Mouse (Mus musculus) heart, postnatal 10 days (tissue): ENCODE data around the gene Ntrk1. TPM values are rescaled to one million over a fixed set of nuclear protein-coding genes. Genes with fewer than 3 reads are reported as not detected.

ENCODE experiments used
- DNase-seq, 2 experiments: peaks; one replicate each; pipeline ENCODE4 v3.0.0; 2021
- intact Hi-C: fragments of 180-260 bp; cut with DNase I; formaldehyde crosslinking; loops from one replicate; pipeline ENCODE4 v1.15.1; 2025
- total RNA-seq, 2 experiments: library from RNA; stranded (reverse); gene quantifications; 2 replicates each; pipeline ENCODE4 v1.2.3; 2021

The Ntrk1 gene
- total RNA-seq, 2 experiments from 2014 or later = 0.15 to 0.29 TPM

DNA sequence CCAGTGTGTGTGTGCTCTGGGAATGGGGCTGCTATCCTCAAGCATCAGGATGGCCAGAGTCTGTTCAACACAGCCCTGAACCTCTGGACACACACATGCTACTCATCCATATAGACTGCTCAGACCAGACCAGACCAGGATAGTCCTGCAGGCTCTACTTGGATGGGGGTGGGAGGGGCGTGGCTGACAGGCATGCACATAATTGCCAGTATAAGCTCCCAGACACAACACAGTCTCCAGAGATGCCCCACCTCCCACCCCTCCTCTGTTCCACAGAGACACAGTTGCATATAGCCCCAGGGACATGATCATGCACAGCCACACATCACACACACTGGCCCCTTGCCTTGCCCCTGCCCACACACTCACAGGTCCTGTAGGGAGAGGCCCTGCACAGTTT is 5.7 kb downstream of the Ntrk1 start:
- no peak for DNase-seq
- intact Hi-C loops = no loop called here

DNA sequence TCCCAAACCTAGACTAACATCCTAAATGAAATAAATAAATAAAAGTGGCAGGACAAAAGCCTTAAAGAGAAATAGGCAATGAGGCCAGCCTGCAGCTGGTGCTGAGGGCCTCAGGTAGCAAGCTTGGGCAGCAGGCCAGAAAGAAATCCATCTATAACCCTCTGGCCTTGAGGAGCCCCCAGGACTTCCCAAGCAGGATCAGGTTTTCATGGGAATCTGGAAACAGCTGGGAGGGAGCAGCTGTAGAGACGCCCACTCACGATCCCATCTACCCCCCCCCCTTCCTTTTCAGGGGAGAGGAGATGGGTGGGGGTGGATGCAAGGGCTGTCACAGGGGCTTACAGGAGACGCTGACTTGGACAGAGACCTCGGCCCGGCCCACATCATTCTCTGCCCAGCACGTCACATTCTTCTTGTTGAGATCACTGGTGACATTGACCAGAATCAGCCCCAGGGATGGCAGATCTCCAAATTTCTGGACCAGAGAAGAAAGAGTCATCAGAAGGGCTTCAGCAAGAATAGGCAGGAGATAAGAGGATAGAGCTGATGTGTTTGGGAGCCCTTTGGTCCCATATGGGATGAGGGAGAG is 9.2 kb downstream of the Ntrk1 start:
- intact Hi-C loops = no loop called here
- DNase-seq = peak in 1 of 2 experiments; percentile 39

DNA sequence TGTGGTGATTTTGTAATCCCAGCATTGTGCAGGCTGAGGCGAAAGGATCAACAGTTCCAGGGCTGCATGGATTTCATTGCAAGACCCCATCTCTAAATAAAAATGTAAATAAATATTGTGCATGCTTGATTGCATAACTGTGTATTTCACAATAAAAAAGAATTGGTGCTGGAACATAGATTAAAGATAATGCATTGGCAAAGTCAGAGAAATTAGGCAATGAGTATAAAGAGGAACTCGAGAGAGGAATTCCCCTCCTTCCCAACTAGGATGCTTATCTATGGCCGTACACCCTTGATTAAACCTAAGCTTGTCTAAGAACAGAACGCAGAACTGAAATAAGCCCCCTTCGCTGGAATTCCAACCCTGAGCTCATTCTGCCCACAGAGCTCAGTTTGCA is 9.8 kb downstream of the Ntrk1 start:
- intact Hi-C loops = no loop called here

DNA sequence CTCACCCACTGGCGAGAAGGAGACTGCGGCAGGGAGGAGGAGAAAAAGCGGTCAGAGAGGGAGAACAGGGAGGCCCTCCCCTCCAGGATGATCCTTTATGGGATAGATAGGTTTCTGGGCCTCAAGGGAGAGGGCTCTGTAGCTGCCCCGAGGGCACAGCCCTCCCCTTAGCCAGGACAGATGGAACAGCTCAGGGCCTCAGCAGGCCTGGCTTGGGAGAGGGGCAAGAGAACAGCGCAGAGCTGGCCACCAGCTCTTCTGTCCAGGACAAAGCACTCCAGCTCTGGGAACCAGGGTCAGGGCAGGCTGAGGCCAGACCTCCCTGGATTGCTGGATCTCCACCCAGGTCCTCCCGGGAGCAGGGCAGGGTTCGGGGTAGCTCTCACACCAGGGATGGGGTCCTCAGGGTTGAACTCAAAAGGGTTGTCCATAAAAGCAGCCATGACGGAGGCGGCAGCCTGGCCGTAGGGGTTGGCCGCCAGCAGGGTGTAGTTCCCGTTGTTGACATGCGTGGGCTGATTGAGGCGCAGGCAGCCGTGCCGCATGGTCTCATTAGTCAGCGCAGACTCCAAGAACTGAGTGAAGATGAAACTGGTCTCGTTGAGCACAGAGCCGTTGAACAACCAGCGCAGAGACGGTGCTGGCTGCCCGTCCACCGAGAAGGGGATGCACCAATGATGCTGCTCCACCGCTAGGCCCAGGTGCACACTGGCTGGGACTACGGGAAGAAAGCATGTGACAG is 11.5 kb downstream of the Ntrk1 start:
- no peak for DNase-seq
- intact Hi-C loops = no loop called here

More for the DNA sequence above, 9.8 kb downstream of the Ntrk1 start:
- DNase-seq = no peak

DNA sequence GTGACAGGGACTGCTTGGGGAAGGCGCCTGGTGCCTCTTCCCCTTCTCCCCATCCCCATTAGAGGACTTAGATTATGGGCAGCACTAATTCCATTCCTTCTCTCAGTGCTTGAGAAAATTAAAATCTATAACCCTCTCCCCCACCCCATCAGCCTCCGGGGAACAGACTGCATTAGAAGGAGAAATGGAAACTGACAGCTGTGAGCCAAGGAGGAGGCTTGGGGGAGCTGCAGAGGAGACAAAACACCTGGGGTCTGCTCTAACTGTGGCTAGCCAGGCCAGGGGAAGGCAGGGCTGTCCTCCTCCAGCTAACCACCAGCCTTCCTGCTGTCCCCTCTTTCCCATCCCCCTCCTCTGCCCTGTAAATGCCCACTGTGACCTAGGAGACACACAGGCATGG is 15.9 kb downstream of the Ntrk1 start:
- intact Hi-C loops = no loop called here
- no peak for DNase-seq

DNA sequence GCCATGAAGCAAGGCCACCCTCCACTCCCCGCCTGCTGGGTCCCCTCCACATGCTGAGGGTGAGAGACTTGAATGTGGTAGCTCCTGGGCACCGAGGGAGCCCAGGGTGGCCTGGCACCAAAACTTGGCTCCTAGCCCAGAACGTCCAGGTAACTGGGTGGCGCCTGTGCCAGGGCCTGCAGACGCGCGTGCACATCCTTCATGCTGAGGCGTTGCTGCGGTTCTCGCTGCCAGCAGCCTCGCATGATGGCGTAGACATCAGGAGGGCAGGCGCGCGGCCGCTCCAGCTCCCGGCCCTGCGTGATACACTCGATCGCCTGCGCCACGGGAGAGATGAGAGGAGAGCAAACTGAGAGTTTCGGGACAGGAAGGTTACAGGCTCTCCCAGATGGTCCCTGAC is 16.7 kb downstream of the Ntrk1 start:
- intact Hi-C loops = no loop called here

DNA sequence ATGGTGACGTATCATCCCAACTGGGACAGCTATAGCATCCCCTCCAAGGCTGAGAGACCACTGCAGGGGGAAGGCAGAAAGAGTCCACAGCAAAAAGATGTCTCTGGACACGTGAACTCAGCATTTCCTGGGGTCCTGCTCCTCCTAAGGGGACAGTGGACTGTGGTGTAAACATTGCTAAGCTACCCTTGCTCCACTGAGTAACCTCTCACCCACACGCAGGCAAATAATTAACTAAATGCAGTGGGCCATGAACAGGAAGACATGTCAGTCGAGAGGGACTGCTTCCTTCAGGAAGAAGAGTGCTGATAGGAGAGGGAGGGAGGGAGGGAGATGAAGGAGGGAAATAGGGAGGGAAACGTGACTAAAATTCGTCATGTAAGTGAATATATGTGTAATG is 23.9 kb downstream of the Ntrk1 start:
- DNase-seq = no peak
- intact Hi-C loops = loop anchor here (2.0 kb wide), 1 partner anchor 88 kb away; no protein-coding TSS in a partner anchor

More for the DNA sequence above, 16.7 kb downstream of the Ntrk1 start:
- DNase-seq = no peak

DNA sequence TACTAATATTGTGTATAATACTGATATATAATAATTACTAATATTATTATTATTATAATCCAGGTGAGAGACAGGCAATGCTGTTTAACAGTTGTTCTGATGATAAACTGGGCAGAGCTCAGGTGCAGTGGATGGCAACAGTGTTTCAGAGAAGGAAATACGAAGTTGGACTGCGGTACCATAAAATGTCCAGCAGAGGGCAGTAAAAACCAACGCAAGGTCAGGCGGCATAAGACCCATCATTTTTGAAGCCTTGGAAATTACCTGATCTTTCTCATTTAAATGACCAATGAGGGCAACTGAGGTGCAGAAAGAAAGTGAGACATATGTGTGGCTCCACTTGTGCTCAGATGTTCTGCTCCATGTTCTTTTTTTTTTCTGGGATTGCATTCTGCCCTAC is 24.7 kb downstream of the Ntrk1 start:
- DNase-seq = peak; percentile 61 to 73
- intact Hi-C loops = loop anchor here (1.0 to 2.0 kb wide), 2 partner anchors 46 to 89 kb away; no protein-coding TSS in a partner anchor

DNA sequence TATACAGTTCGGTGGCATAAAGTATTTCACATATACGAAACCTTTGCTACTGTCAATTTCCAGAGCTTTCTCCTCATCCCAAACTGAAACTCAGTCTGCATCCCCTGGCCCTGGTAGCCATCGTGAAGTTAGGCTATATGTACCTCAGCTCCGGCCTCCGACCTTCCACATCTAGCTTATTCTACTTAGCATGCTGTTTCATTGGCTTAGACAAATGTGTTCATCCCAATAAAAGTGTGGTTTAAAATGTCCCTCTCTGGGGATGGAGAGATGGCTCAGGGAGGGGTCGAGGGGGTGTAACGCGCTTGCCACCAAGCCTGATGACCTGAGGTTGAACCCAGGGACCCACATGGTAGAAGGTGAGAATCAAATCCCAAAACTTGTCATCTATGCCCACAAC is 25.5 kb downstream of the Ntrk1 start:
- intact Hi-C loops = loop anchor here (1.0 to 2.0 kb wide), 3 partner anchors 13 to 261 kb away; no protein-coding TSS in a partner anchor
- no peak for DNase-seq

DNA sequence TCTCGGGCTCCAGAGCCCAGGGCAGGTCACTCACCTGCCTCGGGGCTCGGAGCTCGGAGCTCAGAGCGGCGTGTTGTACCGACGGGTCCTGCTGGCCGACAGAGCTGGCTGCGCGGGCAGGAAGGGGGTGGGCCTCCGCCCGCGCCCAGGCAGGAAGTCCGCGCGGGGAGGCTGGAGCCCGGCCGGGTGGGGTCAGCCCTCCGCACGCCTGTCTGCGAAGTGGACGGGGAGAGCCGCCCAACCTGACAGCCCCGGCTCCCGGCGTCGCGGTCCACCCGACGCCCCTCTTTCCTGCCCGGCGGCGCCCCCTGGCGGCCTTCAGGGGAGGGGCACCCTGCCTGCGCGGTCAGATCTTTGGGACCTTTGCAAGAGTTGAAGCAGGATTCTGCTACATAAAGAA is 26.1 kb downstream of the Ntrk1 start:
- peak; percentile 90 to 92 for DNase-seq
- intact Hi-C loops = loop anchor here (1.0 to 2.0 kb wide), 3 partner anchors 13 to 260 kb away; no protein-coding TSS in a partner anchor

DNA sequence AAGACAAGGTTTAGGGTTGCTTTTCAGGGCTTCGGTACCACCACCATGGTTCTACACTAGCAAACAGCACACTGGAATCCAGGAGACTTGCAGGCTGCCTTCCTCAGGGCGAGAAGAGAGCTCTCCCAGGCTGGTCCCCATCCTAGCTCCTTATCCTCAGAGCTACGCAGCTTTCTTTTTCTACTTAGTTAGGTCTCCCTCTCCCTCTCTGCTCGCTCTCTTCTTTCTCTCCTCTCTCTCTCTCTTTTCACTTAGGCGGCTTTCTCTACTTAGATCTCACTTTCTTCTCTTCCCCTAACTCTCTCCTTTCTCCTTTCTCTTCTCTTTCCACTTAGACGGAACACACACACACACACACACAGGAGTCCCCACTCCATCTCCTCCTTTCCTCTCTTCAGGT is 26.5 kb downstream of the Ntrk1 start:
- intact Hi-C loops = loop anchor here (2.0 kb wide), 1 partner anchor 260 kb away; no protein-coding TSS in a partner anchor
- no peak for DNase-seq

DNA sequence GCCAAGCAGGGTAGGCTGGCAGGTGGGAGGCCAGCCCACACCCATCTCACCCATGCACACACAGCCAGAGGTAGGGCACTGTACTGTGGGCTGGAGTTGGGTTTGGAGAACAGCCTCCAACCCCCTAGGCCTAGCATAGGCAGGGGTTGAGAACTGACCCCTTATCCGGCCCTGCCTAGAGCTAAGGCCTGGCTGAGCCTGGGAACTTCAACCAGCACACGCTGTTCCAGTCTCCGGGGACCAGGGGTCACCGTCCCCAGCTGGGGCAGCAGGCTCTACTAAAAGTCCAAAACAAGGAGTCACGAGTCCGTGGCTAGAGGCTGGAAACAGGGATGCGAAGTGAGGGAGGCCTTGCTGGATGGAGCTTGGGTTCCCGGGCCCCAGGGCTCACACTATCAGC is 27.2 kb downstream of the Ntrk1 start:
- intact Hi-C loops = loop anchor here (2.0 kb wide), 1 partner anchor 259 kb away; no protein-coding TSS in a partner anchor
- peak; percentile 55 to 66 for DNase-seq

DNA sequence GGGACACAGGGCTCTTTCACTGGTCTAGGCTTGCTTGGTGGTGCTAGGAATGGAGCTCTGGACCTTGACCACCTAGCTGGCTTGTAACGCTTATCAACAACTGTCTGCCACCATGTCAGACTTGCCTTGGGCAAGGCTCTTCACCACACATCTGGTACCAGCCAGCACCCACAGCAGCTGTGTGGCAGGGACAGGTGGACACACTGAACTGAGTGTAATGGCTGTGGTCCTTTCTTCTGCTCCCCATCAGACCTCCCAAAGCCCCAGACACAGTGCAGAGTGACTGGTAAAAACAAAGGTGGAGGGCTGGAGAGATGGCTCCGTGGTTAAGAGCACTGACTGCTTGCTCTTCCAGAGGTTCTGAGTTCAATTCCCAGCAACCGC is 28.7 kb downstream of the Ntrk1 start:
- intact Hi-C loops = no loop called here
- DNase-seq = no peak

DNA sequence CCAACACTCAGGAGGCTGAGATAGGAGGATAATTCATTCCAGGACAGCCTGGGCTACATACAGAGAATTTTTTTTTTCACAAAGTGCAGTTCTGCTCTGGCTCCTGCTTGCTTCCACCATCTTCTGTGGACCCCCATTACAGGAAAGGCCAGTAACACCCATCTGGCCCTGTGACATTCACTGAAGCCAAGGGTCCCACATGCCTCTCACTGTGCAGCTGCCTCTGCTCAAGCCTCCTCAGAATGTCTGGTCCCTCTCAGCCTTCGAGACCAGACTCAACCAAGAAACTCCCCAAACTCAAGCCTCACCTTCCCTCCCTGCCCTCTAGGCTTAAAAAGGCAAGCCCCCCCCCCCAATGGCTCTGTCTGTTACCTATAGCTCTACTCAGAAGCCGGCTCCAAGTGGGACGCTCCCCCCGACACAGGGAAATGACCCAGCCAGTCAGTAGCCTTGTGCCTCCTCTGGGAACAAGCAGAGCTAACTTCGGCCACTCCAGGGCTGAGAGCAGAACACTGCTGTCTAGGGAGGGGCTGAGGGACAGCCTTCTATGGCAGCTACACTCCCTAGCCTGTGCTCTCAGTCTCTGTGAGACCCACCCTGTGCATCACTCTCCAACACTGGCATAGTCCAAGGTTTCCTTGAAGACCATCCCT is 29.2 kb downstream of the Ntrk1 start:
- intact Hi-C loops = no loop called here
- peak; percentile 40 to 45 for DNase-seq

DNA sequence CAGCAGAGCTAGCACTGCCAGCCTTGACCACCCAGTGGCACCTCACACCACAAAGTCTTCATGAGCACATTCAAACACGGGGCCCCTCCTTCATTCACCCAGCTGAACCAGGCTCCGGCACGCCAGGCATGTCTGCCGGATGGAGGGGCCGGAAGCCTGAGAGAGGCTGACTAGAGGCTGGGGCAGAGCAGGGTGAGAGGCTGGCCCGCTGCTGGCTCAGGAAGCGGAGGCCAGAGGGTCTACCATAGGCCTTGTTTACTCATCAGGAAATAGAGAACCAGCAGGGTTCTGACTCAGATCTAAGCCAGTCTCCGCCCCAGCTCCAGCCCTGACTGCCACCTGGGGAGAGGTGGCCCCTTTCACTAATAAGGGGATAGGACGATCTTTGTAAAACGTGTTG is 29.9 kb downstream of the Ntrk1 start:
- peak; percentile 57 to 62 for DNase-seq
- intact Hi-C loops = no loop called here

DNA sequence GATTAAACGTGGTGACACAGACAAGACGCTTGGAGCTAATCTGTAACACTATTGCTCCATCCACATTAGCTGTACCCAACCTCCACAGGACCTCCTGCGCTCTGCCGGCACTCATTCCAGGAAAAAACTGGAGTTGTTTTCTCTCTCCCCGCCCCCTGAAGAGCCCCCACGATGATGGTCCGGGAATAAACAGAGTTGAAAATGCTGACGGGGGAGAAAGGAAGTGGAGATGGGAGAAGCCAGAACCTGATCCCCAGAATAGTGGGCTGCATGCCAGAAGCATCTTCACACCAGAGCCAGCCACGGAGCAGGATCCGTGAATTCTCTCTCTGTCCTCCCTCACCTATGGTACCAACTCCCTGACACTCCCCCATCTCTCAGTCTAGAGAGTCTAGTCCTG is 30.5 kb downstream of the Ntrk1 start:
- intact Hi-C loops = no loop called here
- DNase-seq = peak; percentile 36 to 62

DNA sequence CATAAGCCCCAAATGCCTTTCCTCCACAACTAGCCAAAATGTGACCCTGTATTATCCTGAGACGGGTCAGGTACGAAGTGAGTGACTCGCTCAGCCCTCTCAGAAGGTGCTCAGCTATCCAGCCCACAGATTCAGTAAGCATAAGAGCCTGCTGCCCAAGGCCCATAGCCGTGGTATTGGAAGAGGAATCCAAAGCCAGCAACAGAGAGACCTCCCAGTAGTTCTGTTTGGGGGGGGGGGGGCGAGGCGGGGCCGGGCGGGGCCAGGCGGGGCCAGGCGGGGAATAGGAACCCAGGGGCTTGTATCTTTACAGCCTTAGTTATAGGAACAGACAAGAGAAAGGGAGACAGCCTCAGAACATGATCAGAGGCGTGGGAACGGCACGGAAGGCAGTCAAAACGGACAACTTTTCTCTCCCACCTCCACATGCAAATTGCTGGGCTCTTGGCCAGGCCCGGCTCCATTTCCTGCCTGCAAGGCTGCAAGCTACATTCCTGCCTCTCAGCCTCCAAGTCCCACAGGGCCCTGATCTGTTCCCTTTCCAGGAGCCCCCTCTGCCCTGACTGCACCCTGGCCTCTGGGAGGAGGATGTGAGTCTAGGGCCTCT is 31.2 kb downstream of the Ntrk1 start:
- intact Hi-C loops = no loop called here

DNA sequence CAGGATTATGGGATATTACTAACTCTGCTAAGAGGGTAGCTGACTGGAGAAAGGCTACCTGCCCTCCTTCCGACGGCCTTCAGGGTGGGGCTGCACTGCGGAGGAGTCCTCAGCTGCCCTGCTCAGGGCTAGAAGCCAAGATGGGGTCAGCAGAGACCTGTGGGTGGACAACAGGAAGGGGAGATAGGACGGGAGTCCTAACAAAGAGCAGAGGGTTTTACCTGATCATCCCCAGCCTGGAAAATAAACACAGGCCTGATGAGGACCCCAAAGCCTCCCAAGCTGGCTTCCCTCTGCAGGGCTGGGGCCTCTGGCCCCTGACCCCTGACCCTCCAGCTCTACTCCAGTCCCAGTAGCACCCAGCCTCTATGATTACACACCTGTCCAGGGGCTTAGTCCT is 31.8 kb downstream of the Ntrk1 start:
- intact Hi-C loops = no loop called here
- DNase-seq = no peak

More for the DNA sequence above, 31.2 kb downstream of the Ntrk1 start:
- peak; percentile 90 for DNase-seq

DNA sequence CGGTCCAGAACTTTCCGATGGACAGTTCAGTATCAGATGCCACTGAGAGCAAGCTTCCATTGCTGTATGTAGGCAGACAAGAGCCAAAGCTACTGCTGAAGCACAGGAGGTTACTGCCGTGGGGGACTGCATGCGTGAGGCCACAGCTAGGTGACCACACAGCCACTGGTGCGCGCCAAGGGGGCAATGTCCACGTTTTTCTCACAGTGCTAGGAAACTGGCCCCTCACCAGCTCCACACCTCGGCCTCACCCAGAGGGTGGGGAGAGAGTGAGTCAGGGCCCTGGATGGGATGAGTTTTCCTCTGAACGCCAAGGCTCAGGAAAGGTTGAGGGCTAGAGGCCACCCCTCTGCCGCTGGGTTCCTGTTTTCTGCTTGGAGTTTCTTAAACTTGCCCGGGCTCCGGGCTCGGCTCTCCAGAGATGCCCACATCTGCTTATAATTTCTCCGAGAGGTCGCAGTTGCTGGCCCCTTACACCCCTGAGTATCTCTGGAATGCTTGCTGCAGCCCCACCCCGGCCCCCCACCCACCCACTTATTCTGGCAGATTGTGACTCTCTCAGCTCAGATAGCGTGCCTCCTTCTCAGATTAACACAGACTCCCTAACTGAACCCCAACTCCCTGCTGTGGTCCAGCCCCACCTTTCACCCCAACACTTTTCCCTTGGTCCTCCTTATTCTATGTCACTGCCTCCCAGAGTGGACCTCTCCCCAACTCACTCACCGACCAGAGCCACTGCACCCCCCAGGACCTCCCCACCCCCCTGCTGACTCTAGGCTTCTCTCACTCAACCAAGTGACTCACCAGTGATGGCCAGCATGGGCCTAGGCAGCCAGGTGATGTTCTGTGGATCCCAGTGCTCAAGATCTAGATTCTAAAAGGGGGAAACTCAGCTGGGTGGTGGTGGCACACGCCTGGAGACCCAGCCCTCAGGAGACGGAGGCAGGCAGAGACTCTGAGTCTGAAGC is 33.3 kb downstream of the Ntrk1 start:
- no peak for DNase-seq
- intact Hi-C loops = no loop called here

DNA sequence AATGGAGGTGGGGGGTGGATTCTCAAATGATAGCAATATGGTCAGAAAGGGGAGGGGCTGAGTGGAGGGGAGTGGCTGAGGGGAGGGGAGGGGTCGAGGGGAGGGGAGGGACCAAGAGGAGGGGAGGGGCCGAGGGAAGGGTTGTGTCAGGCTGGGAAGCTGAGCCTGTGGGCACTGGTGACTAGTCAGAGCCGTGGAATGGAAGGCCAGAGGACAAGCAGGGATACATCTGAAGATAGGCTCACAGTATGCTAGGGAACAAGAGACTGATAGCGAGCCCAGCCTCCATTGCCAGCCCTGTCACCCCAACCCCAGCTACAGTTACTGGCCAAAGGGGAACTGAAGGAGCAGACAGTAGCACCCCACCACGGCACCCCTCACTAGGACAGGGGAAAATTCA is 36.3 kb downstream of the Ntrk1 start:
- DNase-seq = no peak
- intact Hi-C loops = no loop called here
